Mouse (Mus musculus) E14TG2a.4 (cell line): Measurements from ENCODE around the gene Mmp15.

Experiments
- CTCF ChIP-seq: conservative IDR thresholded peaks from 2 replicates; pipeline ENCODE4 v1.5.1; 2014; ENCODE audit warnings: low read length
- NANOG ChIP-seq: IDR thresholded peaks from 2 replicates; pipeline ENCODE4 v1.6.1; 2014; ENCODE audit warnings: borderline replicate concordance, low read length, mixed read lengths
- POU5F1 ChIP-seq: IDR thresholded peaks from 2 replicates; pipeline ENCODE4 v1.6.1; 2014; ENCODE audit warnings: low read length, borderline replicate concordance

DNA sequence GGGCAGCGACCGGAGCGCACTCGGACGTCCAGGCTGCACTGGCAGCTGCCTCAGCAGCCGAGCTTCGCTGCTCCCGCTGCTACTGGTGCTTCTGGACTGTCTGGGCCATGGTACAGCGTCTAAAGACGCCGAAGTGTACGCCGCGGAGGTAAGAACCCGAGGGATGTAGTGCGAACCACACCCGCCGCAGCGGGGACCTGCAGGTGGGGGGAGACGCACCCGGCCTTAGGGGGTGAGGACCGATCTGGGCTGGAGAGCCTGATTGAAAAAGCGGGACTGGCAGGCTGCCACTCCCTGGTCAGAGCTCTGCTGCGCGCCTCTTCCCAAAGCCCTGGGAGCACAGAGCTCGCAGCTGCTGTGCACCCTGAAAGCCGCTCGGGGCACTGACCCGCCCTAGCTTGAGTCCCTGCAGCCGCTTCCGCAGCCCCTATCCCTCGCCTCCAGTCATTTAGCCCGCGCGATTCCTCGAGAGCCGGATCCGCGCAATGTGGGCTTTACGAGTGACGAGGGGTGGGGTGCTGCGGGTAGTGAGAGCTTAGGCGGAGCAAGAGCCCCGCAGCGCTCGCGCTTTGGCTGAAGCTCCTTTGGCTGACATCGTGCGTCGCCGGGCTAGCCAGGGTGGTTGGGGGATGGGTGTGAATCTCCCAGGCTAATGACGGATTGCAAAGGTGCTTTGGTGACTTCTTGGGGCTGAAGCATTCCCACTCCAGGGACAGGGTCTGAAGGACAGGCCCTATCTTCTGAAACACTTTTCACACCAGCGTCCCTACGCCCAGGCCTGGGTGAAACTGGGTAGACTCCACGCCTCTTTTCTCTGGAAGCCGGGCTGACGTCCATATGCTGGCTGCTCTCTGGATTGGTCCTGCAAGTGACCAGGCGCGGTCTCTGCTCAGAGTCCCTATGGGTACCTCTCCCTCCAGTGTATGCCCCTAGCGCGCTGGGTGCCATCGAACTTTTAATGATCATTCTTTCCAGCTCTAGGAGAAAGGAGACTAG is 1.1 kb downstream of the Mmp15 start:
- TF ChIP-seq CTCF: no peak
- no peak for TF ChIP-seq NANOG
- TF ChIP-seq POU5F1: no peak
